Mouse (Mus musculus): ENCODE measurements around the gene Gm11627. TPM values are rescaled to one million over a fixed set of nuclear protein-coding genes. Genes with fewer than 3 reads are reported as not detected.
"Not testable (repeated sequence)": the region's sequence is repeated elsewhere in the genome, so short reads cannot be mapped to it uniquely, and the experiment has no call there.

Gm11627 gene
- polyA plus RNA-seq, 1 experiment from 2014 or later: 7.3 TPM

- H3K9me3 ChIP-seq: no peaks in the 10 kb centered on the region
- H3K36me3 ChIP-seq: no peaks in the 10 kb centered on the region
- no peak for ATAC-seq (ENCODE audit: low FRiP score, low read depth)
- no peak overlapping the region for H3K27ac ChIP-seq
- peak overlapping the region; percentile 97; the same call in 1 of the 2 replicates for H3K9ac ChIP-seq
- 9% methylated on average over 4 of the region's 4 CpGs for WGBS
- H3K4me2 ChIP-seq (replicated peaks): peak overlapping the region; percentile 88
- peaks cover 4% of the 10 kb centered on the region; the same call in 1 of the 2 replicates for H3K27me3 ChIP-seq (replicated peaks)
- H3K4me1 ChIP-seq: peaks cover 51% of the 10 kb centered on the region
- peak overlapping the region; percentile 90; the same call in 1 of the 2 replicates for H3K4me3 ChIP-seq
Observed at GRCm38 (mm10) chr11:102608691-102609090, 29.4 kb upstream of the Gm11627 start.

GRCm38 (mm10) chr11:102607686-102608548 is 28.7 kb upstream of the Gm11627 start:
- Histone ChIP-seq H3K9ac (peak overlapping the region; percentile 97), H3K27ac (no peak overlapping the region), H3K9me3 (no peaks in the 10 kb centered on the region), H3K4me2 (replicated peaks) (peak overlapping the region; percentile 88), H3K36me3 (no peaks in the 10 kb centered on the region), H3K4me1 (peaks cover 52% of the 10 kb centered on the region), H3K4me3 (peak overlapping the region; percentile 90), H3K27me3 (replicated peaks) (peaks cover 4% of the 10 kb centered on the region; the same call in 1 of the 2 replicates)
- WGBS: 6% methylated on average over 10 of the region's 10 CpGs
- ATAC-seq (ENCODE audit: low FRiP score, low read depth): no peak

- Histone ChIP-seq H3K4me2 (replicated peaks) (peak overlapping the region; percentile 88), H3K4me1 (peaks cover 55% of the 10 kb centered on the region)
- not testable (repeated sequence) for ATAC-seq (ENCODE audit: low FRiP score, low read depth)
Observed at GRCm38 (mm10) chr11:102607201-102607600, 27.9 kb upstream of the Gm11627 start.

GRCm38 (mm10) chr11:102606751-102607171 is 27.5 kb upstream of the Gm11627 start:
- H3K27ac ChIP-seq: no peak overlapping the region
- peaks cover 55% of the 10 kb centered on the region for H3K4me1 ChIP-seq

More at GRCm38 (mm10) chr11:102607201-102607600, 27.9 kb upstream of the Gm11627 start:
- not testable (repeated sequence) for H3K36me3 ChIP-seq; H3K9me3 ChIP-seq; H3K27ac ChIP-seq; H3K27me3 ChIP-seq (replicated peaks)
- H3K9ac ChIP-seq: peak overlapping the region; percentile 97
- peak overlapping the region; percentile 90 for H3K4me3 ChIP-seq
- WGBS: under 1% methylated on average over 12 of the region's 12 CpGs

GRCm38 (mm10) chr11:102605553-102606416 is 26.5 kb upstream of the Gm11627 start:
- Histone ChIP-seq H3K9ac (peak overlapping the region; percentile 97), H3K4me1 (peaks cover 48% of the 10 kb centered on the region), H3K9me3 (no peaks in the 10 kb centered on the region), H3K4me2 (replicated peaks) (peak overlapping the region; percentile 88), H3K27ac (peak overlapping the region; percentile 96; the same call in 1 of the 2 replicates), H3K27me3 (replicated peaks) (no peaks in the 10 kb centered on the region), H3K36me3 (no peaks in the 10 kb centered on the region), H3K4me3 (peak overlapping the region; percentile 90)
- no peak for ATAC-seq (ENCODE audit: low FRiP score, low read depth)
- under 1% methylated on average over 62 of the region's 62 CpGs for WGBS

More at GRCm38 (mm10) chr11:102606751-102607171, 27.5 kb upstream of the Gm11627 start:
- Histone ChIP-seq H3K27me3 (replicated peaks) (peaks cover 4% of the 10 kb centered on the region; the same call in 1 of the 2 replicates), H3K9ac (peak overlapping the region; percentile 97), H3K9me3 (no peaks in the 10 kb centered on the region), H3K36me3 (no peaks in the 10 kb centered on the region), H3K4me3 (peak overlapping the region; percentile 90), H3K4me2 (replicated peaks) (peak overlapping the region; percentile 88)
- WGBS: under 1% methylated on average over 12 of the region's 12 CpGs
- ATAC-seq (ENCODE audit: low FRiP score, low read depth): no peak

- Histone ChIP-seq H3K4me1 (peaks cover 40% of the 10 kb centered on the region), H3K27me3 (replicated peaks) (no peaks in the 10 kb centered on the region), H3K36me3 (no peaks in the 10 kb centered on the region), H3K4me2 (replicated peaks) (peak overlapping the region; percentile 88), H3K27ac (peak overlapping the region; percentile 96), H3K9ac (peak overlapping the region; percentile 97), H3K4me3 (peak overlapping the region; percentile 90), H3K9me3 (no peaks in the 10 kb centered on the region)
- under 1% methylated on average over 74 of the region's 74 CpGs for WGBS
- peak; percentile 23 for ATAC-seq (ENCODE audit: low FRiP score, low read depth)
Observed at GRCm38 (mm10) chr11:102604777-102605552, 25.7 kb upstream of the Gm11627 start.

GRCm38 (mm10) chr11:102604010-102604584 is 24.8 kb upstream of the Gm11627 start, which contains the start of gene Fzd2:
Fzd2 (plus strand) TSS chr11:102604396.
- peak within 1 kb of the TSS; percentile 96 for H3K27ac ChIP-seq
- H3K9ac ChIP-seq: peak within 1 kb of the TSS; percentile 97
- peaks cover 31% of the 10 kb centered on the region for H3K4me1 ChIP-seq
- H3K9me3 ChIP-seq: no peaks in the 10 kb centered on the region
- no peaks in the 10 kb centered on the region for H3K36me3 ChIP-seq
- no peaks in the 10 kb centered on the region for H3K27me3 ChIP-seq (replicated peaks)
- peak within 1 kb of the TSS; percentile 88 for H3K4me2 ChIP-seq (replicated peaks)
- WGBS: under 1% methylated on average over 31 of the region's 31 CpGs
- ATAC-seq (ENCODE audit: low FRiP score, low read depth): peak; percentile 92
- peak within 1 kb of the TSS; percentile 90 for H3K4me3 ChIP-seq

- Histone ChIP-seq H3K4me2 (replicated peaks) (peak overlapping the region; percentile 88), H3K36me3 (no peaks in the 10 kb centered on the region), H3K4me3 (peak overlapping the region; percentile 90), H3K9me3 (no peaks in the 10 kb centered on the region), H3K27ac (peak overlapping the region; percentile 96), H3K4me1 (peaks cover 25% of the 10 kb centered on the region), H3K9ac (peak overlapping the region; percentile 42), H3K27me3 (replicated peaks) (no peaks in the 10 kb centered on the region)
- WGBS: under 1% methylated on average over 10 of the region's 10 CpGs
- peak; percentile 76 for ATAC-seq (ENCODE audit: low FRiP score, low read depth)
Observed at GRCm38 (mm10) chr11:102603496-102603850, 24.2 kb upstream of the Gm11627 start.

- H3K27me3 ChIP-seq (replicated peaks): no peaks in the 10 kb centered on the region
- H3K4me1 ChIP-seq: peaks cover 19% of the 10 kb centered on the region
- ATAC-seq (ENCODE audit: low FRiP score, low read depth): no peak
- H3K27ac ChIP-seq: peak overlapping the region; percentile 96
- H3K4me2 ChIP-seq (replicated peaks): peak overlapping the region; percentile 88
- no peaks in the 10 kb centered on the region for H3K36me3 ChIP-seq
- H3K9me3 ChIP-seq: no peaks in the 10 kb centered on the region
- WGBS: under 1% methylated on average over 13 of the region's 13 CpGs
- peak overlapping the region; percentile 42 for H3K9ac ChIP-seq
- H3K4me3 ChIP-seq: peak overlapping the region; percentile 90
Observed at GRCm38 (mm10) chr11:102602816-102603495, 23.7 kb upstream of the Gm11627 start.

GRCm38 (mm10) chr11:102599912-102600311 is 20.7 kb upstream of the Gm11627 start:
- ATAC-seq (ENCODE audit: low FRiP score, low read depth): no peak
- Histone ChIP-seq H3K4me1 (peaks cover 17% of the 10 kb centered on the region), H3K27ac (no peak overlapping the region), H3K9ac (no peak overlapping the region), H3K4me3 (no peak overlapping the region), H3K9me3 (no peaks in the 10 kb centered on the region), H3K36me3 (no peaks in the 10 kb centered on the region), H3K27me3 (replicated peaks) (no peaks in the 10 kb centered on the region), H3K4me2 (replicated peaks) (no peak overlapping the region)
- WGBS: 88% methylated on average over 3 of the region's 3 CpGs
